Mouse (Mus musculus): ENCODE measurements at regions not wholly inside any gene's neighbourhood (a gene's known extent, or its start where the extent isn't known, plus 50 kb on each side); places are given as distances from the start of the nearest gene placed in this dataset.
A peak's percentile ranks its signal among the peaks of the same experiment; 100 is the strongest.
"Not testable (repeated sequence)": the region's sequence is repeated elsewhere in the genome, so short reads cannot be mapped to it uniquely, and the experiment has no call there.

GRCm38 (mm10) chr15:34027111-34027510 lies 330.6 kb downstream of the 9430069I07Rik start:
- not testable (repeated sequence) for H3K27ac ChIP-seq (replicated peaks); H3K9ac ChIP-seq (replicated peaks); H3K36me3 ChIP-seq; H3K9me3 ChIP-seq (replicated peaks); H3K27me3 ChIP-seq (replicated peaks); H3K4me3 ChIP-seq (replicated peaks); ATAC-seq (ENCODE audit: low FRiP score); H3K4me2 ChIP-seq; H3K4me1 ChIP-seq
- 85% methylated on average over 8 of the region's 8 CpGs for WGBS

GRCm38 (mm10) chr15:34025396-34025795 lies 332.3 kb downstream of the 9430069I07Rik start:
- H3K9me3 ChIP-seq (replicated peaks) = no peaks in the 10 kb centered on the region
- H3K4me2 ChIP-seq = no peak overlapping the region
- ATAC-seq (ENCODE audit: low FRiP score) = no peak
- no peak overlapping the region for H3K9ac ChIP-seq (replicated peaks)
- H3K27me3 ChIP-seq (replicated peaks) = no peaks in the 10 kb centered on the region
- H3K36me3 ChIP-seq = no peaks in the 10 kb centered on the region
- 85% methylated on average over 2 of the region's 2 CpGs for WGBS
- peaks cover 3% of the 10 kb centered on the region for H3K4me1 ChIP-seq
- no peak overlapping the region for H3K27ac ChIP-seq (replicated peaks)
- no peak overlapping the region for H3K4me3 ChIP-seq (replicated peaks)

GRCm38 (mm10) chr15:34021857-34022256 lies 335.8 kb downstream of the 9430069I07Rik start:
- no peaks in the 10 kb centered on the region for H3K36me3 ChIP-seq
- H3K9me3 ChIP-seq (replicated peaks) = no peaks in the 10 kb centered on the region
- 31% methylated on average over 11 of the region's 11 CpGs for WGBS
- H3K27me3 ChIP-seq (replicated peaks) = no peaks in the 10 kb centered on the region
- no peak overlapping the region for H3K4me3 ChIP-seq (replicated peaks)
- no peak overlapping the region for H3K27ac ChIP-seq (replicated peaks)
- peak; percentile 24; the same call in 1 of the 2 replicates for ATAC-seq (ENCODE audit: low FRiP score)
- H3K9ac ChIP-seq (replicated peaks) = no peak overlapping the region
- H3K4me2 ChIP-seq = peak overlapping the region; percentile 14; the same call in 1 of the 2 replicates
- H3K4me1 ChIP-seq = peaks cover 3% of the 10 kb centered on the region

- 47% methylated on average over 13 of the region's 13 CpGs for WGBS
- H3K4me2 ChIP-seq = peak overlapping the region; percentile 26; the same call in 1 of the 2 replicates
- no peaks in the 10 kb centered on the region for H3K27me3 ChIP-seq (replicated peaks)
- no peaks in the 10 kb centered on the region for H3K36me3 ChIP-seq
- H3K9ac ChIP-seq (replicated peaks) = no peak overlapping the region
- no peak overlapping the region for H3K27ac ChIP-seq (replicated peaks)
- H3K4me1 ChIP-seq = no peaks in the 10 kb centered on the region
- H3K9me3 ChIP-seq (replicated peaks) = no peaks in the 10 kb centered on the region
- ATAC-seq (ENCODE audit: low FRiP score) = 0 out of 2 replicates have a peak, but pooled peaks have one; percentile 70
- no peak overlapping the region for H3K4me3 ChIP-seq (replicated peaks)
Measured at GRCm38 (mm10) chr15:34016397-34017156, 341.1 kb downstream of the 9430069I07Rik start.

GRCm38 (mm10) chr15:34008591-34008990 lies 349.1 kb downstream of the 9430069I07Rik start:
- Histone ChIP-seq H3K27me3 (replicated peaks) (no peaks in the 10 kb centered on the region), H3K36me3 (no peaks in the 10 kb centered on the region), H3K4me2 (no peak overlapping the region), H3K4me1 (no peaks in the 10 kb centered on the region), H3K9me3 (replicated peaks) (no peaks in the 10 kb centered on the region), H3K27ac (replicated peaks) (no peak overlapping the region), H3K4me3 (replicated peaks) (no peak overlapping the region), H3K9ac (replicated peaks) (no peak overlapping the region)
- no peak for ATAC-seq (ENCODE audit: low FRiP score)
- 62% methylated on average over 1 of the region's 1 CpGs for WGBS

GRCm38 (mm10) chr15:33992383-33992782 lies 365.3 kb downstream of the 9430069I07Rik start:
- no peaks in the 10 kb centered on the region for H3K4me1 ChIP-seq
- H3K27ac ChIP-seq (replicated peaks) = no peak overlapping the region
- no peak overlapping the region for H3K4me3 ChIP-seq (replicated peaks)
- H3K4me2 ChIP-seq = no peak overlapping the region
- no peak overlapping the region for H3K9ac ChIP-seq (replicated peaks)
- WGBS = 91% methylated on average over 4 of the region's 4 CpGs
- ATAC-seq (ENCODE audit: low FRiP score) = no peak
- no peaks in the 10 kb centered on the region for H3K9me3 ChIP-seq (replicated peaks)
- H3K27me3 ChIP-seq (replicated peaks) = no peaks in the 10 kb centered on the region
- no peaks in the 10 kb centered on the region for H3K36me3 ChIP-seq

- Histone ChIP-seq H3K4me1 (no peaks in the 10 kb centered on the region), H3K9me3 (replicated peaks) (no peaks in the 10 kb centered on the region), H3K36me3 (no peaks in the 10 kb centered on the region), H3K4me2 (no peak overlapping the region), H3K9ac (replicated peaks) (no peak overlapping the region), H3K27ac (replicated peaks) (no peak overlapping the region), H3K27me3 (replicated peaks) (no peaks in the 10 kb centered on the region), H3K4me3 (replicated peaks) (no peak overlapping the region)
- ATAC-seq (ENCODE audit: low FRiP score) = no peak
- 42% methylated on average over 1 of the region's 1 CpGs for WGBS
Measured at GRCm38 (mm10) chr15:33975077-33975476, 382.6 kb downstream of the 9430069I07Rik start.

GRCm38 (mm10) chr15:33973466-33973865 lies 384.2 kb downstream of the 9430069I07Rik start:
- no peak overlapping the region for H3K27ac ChIP-seq (replicated peaks)
- H3K4me2 ChIP-seq = no peak overlapping the region
- no peaks in the 10 kb centered on the region for H3K4me1 ChIP-seq
- H3K27me3 ChIP-seq (replicated peaks) = no peaks in the 10 kb centered on the region
- H3K9ac ChIP-seq (replicated peaks) = no peak overlapping the region
- no peak for ATAC-seq (ENCODE audit: low FRiP score)
- H3K9me3 ChIP-seq (replicated peaks) = no peaks in the 10 kb centered on the region
- H3K4me3 ChIP-seq (replicated peaks) = no peak overlapping the region
- H3K36me3 ChIP-seq = no peaks in the 10 kb centered on the region
- 25% methylated on average over 3 of the region's 3 CpGs for whole genome bisulfite sequencing

GRCm38 (mm10) chr15:33969409-33969808 lies 388.3 kb downstream of the 9430069I07Rik start:
- Histone ChIP-seq H3K27ac (replicated peaks) (no peak overlapping the region), H3K4me1 (no peaks in the 10 kb centered on the region), H3K9ac (replicated peaks) (no peak overlapping the region), H3K4me2 (no peak overlapping the region), H3K9me3 (replicated peaks) (no peaks in the 10 kb centered on the region), H3K4me3 (replicated peaks) (no peak overlapping the region), H3K27me3 (replicated peaks) (no peaks in the 10 kb centered on the region), H3K36me3 (no peaks in the 10 kb centered on the region)
- 51% methylated on average over 1 of the region's 1 CpGs for WGBS
- no peak for ATAC-seq (ENCODE audit: low FRiP score)

GRCm38 (mm10) chr15:33935013-33935664 lies 422.5 kb downstream of the 9430069I07Rik start:
- H3K9me3 ChIP-seq (replicated peaks) = no peaks in the 10 kb centered on the region
- no peaks in the 10 kb centered on the region for H3K4me1 ChIP-seq
- no peaks in the 10 kb centered on the region for H3K27me3 ChIP-seq (replicated peaks)
- no peak overlapping the region for H3K27ac ChIP-seq (replicated peaks)
- no peak overlapping the region for H3K4me3 ChIP-seq (replicated peaks)
- H3K36me3 ChIP-seq = no peaks in the 10 kb centered on the region
- H3K9ac ChIP-seq (replicated peaks) = no peak overlapping the region
- 68% methylated on average over 4 of the region's 4 CpGs for WGBS
- H3K4me2 ChIP-seq = no peak overlapping the region
- ATAC-seq (ENCODE audit: low FRiP score) = peak; percentile 84; the same call in 1 of the 2 replicates

GRCm38 (mm10) chr15:33926446-33926845 lies 431.2 kb downstream of the 9430069I07Rik start:
- no peak overlapping the region for H3K9ac ChIP-seq (replicated peaks)
- H3K36me3 ChIP-seq = no peaks in the 10 kb centered on the region
- no peak overlapping the region for H3K4me2 ChIP-seq
- ATAC-seq (ENCODE audit: low FRiP score) = no peak
- H3K27ac ChIP-seq (replicated peaks) = no peak overlapping the region
- H3K4me3 ChIP-seq (replicated peaks) = no peak overlapping the region
- 53% methylated on average over 2 of the region's 2 CpGs for WGBS
- no peaks in the 10 kb centered on the region for H3K9me3 ChIP-seq (replicated peaks)
- H3K27me3 ChIP-seq (replicated peaks) = no peaks in the 10 kb centered on the region
- no peaks in the 10 kb centered on the region for H3K4me1 ChIP-seq

All from neural tube, embryonic 15.5 days (tissue).